Mouse (Mus musculus) G1E (cell line): ENCODE results near the gene Gm17581.
A peak's percentile ranks its signal among the peaks of the same experiment; 100 is the strongest.

Experiments used
- CTCF ChIP-seq: IDR thresholded peaks from 2 replicates; pipeline ENCODE4 v1.5.1; 2012; ENCODE audit warnings: low read depth, low read length, inconsistent platforms, mixed read lengths
- TAL1 ChIP-seq: conservative IDR thresholded peaks from 2 replicates; pipeline ENCODE4 v1.6.1; 2012; ENCODE audit warnings: low read depth, low read length, inconsistent platforms, mixed read lengths

- TF ChIP-seq CTCF (peak; percentile 33; the same call in 1 of the 2 replicates), TAL1 (no peak)
Observed at GRCm38 (mm10) chr2:155764679-155765418, 29.2 kb upstream of the Gm17581 start.
